17 mouse cellular contexts compared by ENCODE assay signal in the genomic region with DNA sequence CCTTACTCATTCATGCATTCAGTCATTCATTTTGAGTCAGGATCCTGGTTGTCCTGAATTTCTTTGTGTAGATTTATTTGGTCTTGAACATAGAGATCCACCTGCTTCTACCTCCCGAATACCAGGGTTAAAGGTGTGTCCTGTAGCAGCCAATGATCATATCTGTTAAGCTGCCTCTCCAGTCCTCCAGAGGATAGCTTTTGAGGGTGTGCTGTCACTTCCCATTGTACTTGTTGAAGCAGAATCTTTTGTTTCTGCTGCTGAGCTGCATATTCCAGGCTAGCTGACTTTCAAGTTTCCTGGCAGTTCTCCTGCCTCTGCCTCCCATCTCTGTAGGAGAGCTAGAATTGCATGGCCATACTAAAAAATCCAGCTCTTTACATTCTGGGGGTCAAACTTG. TPM values are rescaled to one million over a fixed set of nuclear protein-coding genes. Genes with fewer than 3 reads are reported as not detected.
DNase-seq lines count a peak whose midpoint lies in the region.
"Had no signal": no experiment of that assay in that cellular context is flagged by ENCODE, and none has a peak within 500 bp of the region (broad histone marks: within the 10 kb centered on the region; RNA-seq: fewer than 3 reads in every experiment).

No protein-coding gene starts in this region.

- peak; percentile 79 for DNase-seq in R1 (ENCODE audit: low read depth, low spot score)
- peak; percentile 62 for DNase-seq in ZHBTc4 (ENCODE audit: low read depth, low spot score)
- DNase-seq in lung, postnatal 36 days = no peak
- DNase-seq in adrenal gland, adult 18-20 months (ENCODE audit: low spot score in 2 of 2) = no peak
- DNase-seq: adrenal gland, adult 2 months; adrenal gland, adult 8-10 months; adrenal gland, postnatal 10 days; adrenal gland, postnatal 14 days; adrenal gland, postnatal 25 days; adrenal gland, postnatal 36 days; B cell, adult 2 months; cerebellum, adult 11 months; cerebellum, adult 11-12 months; cerebellum, adult 18-20 months; cerebellum, adult 2 months; cerebellum, adult 8-10 months; cerebellum, adult 9-10 months had no signal

RNA-seq across cellular contexts. Expression of a gene that starts 9.3 kb away (rescaled TPM):
- total RNA-seq in adrenal gland, adult 18-20 months (2021) = 10 to 100 TPM; 79.8 to 86.4 TPM

RNA-seq across cellular contexts. Expression of a gene that starts 51.2 kb away (rescaled TPM):
- 10 to 100 TPM; 13.3 to 31.0 TPM for total RNA-seq in adrenal gland, adult 18-20 months (2021)

RNA-seq across cellular contexts. Expression of a gene that starts 53.9 kb away (rescaled TPM):
- 10 to 100 TPM; 22.9 to 33.6 TPM for total RNA-seq in adrenal gland, adult 18-20 months (2021)

Comparison
In these comparisons a context has a peak if more than half of its experiments do, and no peak if none do; other contexts are left out.
1. DNase-seq: peak in R1 (single experiment) and ZHBTc4 (single experiment); none in lung, postnatal 36 days (single experiment) and adrenal gland, adult 18-20 months (0 of 2).